Mouse (Mus musculus): ENCODE measurements around the gene Ppp1r14a. TPM values are rescaled to one million over a fixed set of nuclear protein-coding genes. Genes with fewer than 3 reads are reported as not detected.
A peak's percentile ranks its signal among the peaks of the same experiment; 100 is the strongest.

Ppp1r14a gene
- polyA plus RNA-seq, 1 experiment, result 3.2 TPM

- Histone ChIP-seq H3K27ac (ENCODE audit: control insufficient read depth, insufficient read depth, low read depth, low read length, poor library complexity) (peak within 1 kb of the TSS; percentile 5), H3K4me3 (replicated peaks; ENCODE audit: control insufficient read depth, low read depth, low read length) (peak within 1 kb of the TSS; percentile 75), H3K4me1 (ENCODE audit: control insufficient read depth, insufficient read depth, low read length) (no peaks in the 10 kb centered on the region; the same call in 1 of the 2 replicates)
- under 1% methylated on average over 80 of the region's 80 CpGs for WGBS
- TF ChIP-seq CTCF (IDR thresholded peaks at IDR 0.05; ENCODE audit: control insufficient read depth, insufficient read depth, low read length) (no peak), POLR2A (IDR thresholded peaks at IDR 0.05; ENCODE audit: borderline replicate concordance, control insufficient read depth, low read depth, low read length) (no peak)
Observed at GRCm38 (mm10) chr7:29281201-29282073, 7.7 kb upstream of the Ppp1r14a start, which contains the start of gene Spint2. TSS of gene Spint2 (minus strand) at chr7:29281912.

- Histone ChIP-seq H3K4me3 (replicated peaks; ENCODE audit: control insufficient read depth, low read depth, low read length) (peak overlapping the region; percentile 23), H3K4me1 (ENCODE audit: control insufficient read depth, insufficient read depth, low read length) (no peaks in the 10 kb centered on the region; the same call in 1 of the 2 replicates), H3K27ac (ENCODE audit: control insufficient read depth, insufficient read depth, low read depth, low read length, poor library complexity) (no peak overlapping the region)
- TF ChIP-seq CTCF (IDR thresholded peaks at IDR 0.05; ENCODE audit: control insufficient read depth, insufficient read depth, low read length) (no peak), POLR2A (IDR thresholded peaks at IDR 0.05; ENCODE audit: borderline replicate concordance, control insufficient read depth, low read depth, low read length) (no peak)
- WGBS, result 11% methylated on average over 21 of the region's 21 CpGs
Observed at GRCm38 (mm10) chr7:29282074-29282554, 7.0 kb upstream of the Ppp1r14a start.

- no peak for TF ChIP-seq POLR2A (IDR thresholded peaks at IDR 0.05; ENCODE audit: borderline replicate concordance, control insufficient read depth, low read depth, low read length)
- no peak for TF ChIP-seq CTCF (IDR thresholded peaks at IDR 0.05; ENCODE audit: control insufficient read depth, insufficient read depth, low read length)
- H3K4me1 ChIP-seq (ENCODE audit: control insufficient read depth, insufficient read depth, low read length), result no peaks in the 10 kb centered on the region; the same call in 1 of the 2 replicates
- no peak overlapping the region for H3K27ac ChIP-seq (ENCODE audit: control insufficient read depth, insufficient read depth, low read depth, low read length, poor library complexity)
- WGBS, result 76% methylated on average over 4 of the region's 4 CpGs
- no peak overlapping the region for H3K4me3 ChIP-seq (replicated peaks; ENCODE audit: control insufficient read depth, low read depth, low read length)
Observed at GRCm38 (mm10) chr7:29283876-29284275, 5.2 kb upstream of the Ppp1r14a start.

- TF ChIP-seq POLR2A (IDR thresholded peaks at IDR 0.05; ENCODE audit: borderline replicate concordance, control insufficient read depth, low read depth, low read length), result no peak
- TF ChIP-seq CTCF (IDR thresholded peaks at IDR 0.05; ENCODE audit: control insufficient read depth, insufficient read depth, low read length), result no peak
- Histone ChIP-seq H3K4me3 (replicated peaks; ENCODE audit: control insufficient read depth, low read depth, low read length) (no peak overlapping the region), H3K27ac (ENCODE audit: control insufficient read depth, insufficient read depth, low read depth, low read length, poor library complexity) (no peak overlapping the region), H3K4me1 (ENCODE audit: control insufficient read depth, insufficient read depth, low read length) (no peaks in the 10 kb centered on the region; the same call in 1 of the 2 replicates)
- 82% methylated on average over 6 of the region's 6 CpGs for WGBS
Observed at GRCm38 (mm10) chr7:29284523-29284922, 4.6 kb upstream of the Ppp1r14a start.

- Histone ChIP-seq H3K4me1 (ENCODE audit: control insufficient read depth, insufficient read depth, low read length) (no peaks in the 10 kb centered on the region), H3K27ac (ENCODE audit: control insufficient read depth, insufficient read depth, low read depth, low read length, poor library complexity) (no peak overlapping the region), H3K4me3 (replicated peaks; ENCODE audit: control insufficient read depth, low read depth, low read length) (no peak overlapping the region)
- 77% methylated on average over 7 of the region's 7 CpGs for WGBS
- TF ChIP-seq POLR2A (IDR thresholded peaks at IDR 0.05; ENCODE audit: borderline replicate concordance, control insufficient read depth, low read depth, low read length) (no peak), CTCF (IDR thresholded peaks at IDR 0.05; ENCODE audit: control insufficient read depth, insufficient read depth, low read length) (no peak)
Observed at GRCm38 (mm10) chr7:29287481-29287880, 1.6 kb upstream of the Ppp1r14a start.

GRCm38 (mm10) chr7:29288079-29288478, 1.0 kb upstream of the Ppp1r14a start:
- H3K27ac ChIP-seq (ENCODE audit: control insufficient read depth, insufficient read depth, low read depth, low read length, poor library complexity), result no peak overlapping the region
- no peak for TF ChIP-seq CTCF (IDR thresholded peaks at IDR 0.05; ENCODE audit: control insufficient read depth, insufficient read depth, low read length)
- TF ChIP-seq POLR2A (IDR thresholded peaks at IDR 0.05; ENCODE audit: borderline replicate concordance, control insufficient read depth, low read depth, low read length), result no peak
- 91% methylated on average over 2 of the region's 2 CpGs for WGBS
- no peak overlapping the region for H3K4me3 ChIP-seq (replicated peaks; ENCODE audit: control insufficient read depth, low read depth, low read length)
- H3K4me1 ChIP-seq (ENCODE audit: control insufficient read depth, insufficient read depth, low read length), result no peaks in the 10 kb centered on the region

GRCm38 (mm10) chr7:29289856-29290255, 748 bp downstream of the Ppp1r14a start:
- Histone ChIP-seq H3K4me3 (replicated peaks; ENCODE audit: control insufficient read depth, low read depth, low read length) (no peak overlapping the region), H3K4me1 (ENCODE audit: control insufficient read depth, insufficient read depth, low read length) (no peaks in the 10 kb centered on the region), H3K27ac (ENCODE audit: control insufficient read depth, insufficient read depth, low read depth, low read length, poor library complexity) (no peak overlapping the region)
- WGBS, result 87% methylated on average over 6 of the region's 6 CpGs
- TF ChIP-seq POLR2A (IDR thresholded peaks at IDR 0.05; ENCODE audit: borderline replicate concordance, control insufficient read depth, low read depth, low read length) (no peak), CTCF (IDR thresholded peaks at IDR 0.05; ENCODE audit: control insufficient read depth, insufficient read depth, low read length) (no peak)

GRCm38 (mm10) chr7:29290691-29291485, 1.8 kb downstream of the Ppp1r14a start:
- Histone ChIP-seq H3K27ac (ENCODE audit: control insufficient read depth, insufficient read depth, low read depth, low read length, poor library complexity) (no peak overlapping the region), H3K4me1 (ENCODE audit: control insufficient read depth, insufficient read depth, low read length) (no peaks in the 10 kb centered on the region), H3K4me3 (replicated peaks; ENCODE audit: control insufficient read depth, low read depth, low read length) (no peak overlapping the region)
- 84% methylated on average over 11 of the region's 11 CpGs for WGBS
- TF ChIP-seq POLR2A (IDR thresholded peaks at IDR 0.05; ENCODE audit: borderline replicate concordance, control insufficient read depth, low read depth, low read length), result no peak
- no peak for TF ChIP-seq CTCF (IDR thresholded peaks at IDR 0.05; ENCODE audit: control insufficient read depth, insufficient read depth, low read length)

Measured in bone marrow, adult 2 months (tissue).